Mouse (Mus musculus) urinary bladder, postnatal 36 days (tissue): ENCODE results near the gene Arl9.
"Not testable (repeated sequence)": the region's sequence is repeated elsewhere in the genome, so short reads cannot be mapped to it uniquely, and the experiment has no call there.

Experiments
- DNase-seq, 2 experiments: peaks; one replicate each; pipeline ENCODE4 v3.0.0; 2022; ENCODE audit warnings: low spot score in 2 of 2, mixed read lengths in 1 of 2

The Arl9 gene

DNA sequence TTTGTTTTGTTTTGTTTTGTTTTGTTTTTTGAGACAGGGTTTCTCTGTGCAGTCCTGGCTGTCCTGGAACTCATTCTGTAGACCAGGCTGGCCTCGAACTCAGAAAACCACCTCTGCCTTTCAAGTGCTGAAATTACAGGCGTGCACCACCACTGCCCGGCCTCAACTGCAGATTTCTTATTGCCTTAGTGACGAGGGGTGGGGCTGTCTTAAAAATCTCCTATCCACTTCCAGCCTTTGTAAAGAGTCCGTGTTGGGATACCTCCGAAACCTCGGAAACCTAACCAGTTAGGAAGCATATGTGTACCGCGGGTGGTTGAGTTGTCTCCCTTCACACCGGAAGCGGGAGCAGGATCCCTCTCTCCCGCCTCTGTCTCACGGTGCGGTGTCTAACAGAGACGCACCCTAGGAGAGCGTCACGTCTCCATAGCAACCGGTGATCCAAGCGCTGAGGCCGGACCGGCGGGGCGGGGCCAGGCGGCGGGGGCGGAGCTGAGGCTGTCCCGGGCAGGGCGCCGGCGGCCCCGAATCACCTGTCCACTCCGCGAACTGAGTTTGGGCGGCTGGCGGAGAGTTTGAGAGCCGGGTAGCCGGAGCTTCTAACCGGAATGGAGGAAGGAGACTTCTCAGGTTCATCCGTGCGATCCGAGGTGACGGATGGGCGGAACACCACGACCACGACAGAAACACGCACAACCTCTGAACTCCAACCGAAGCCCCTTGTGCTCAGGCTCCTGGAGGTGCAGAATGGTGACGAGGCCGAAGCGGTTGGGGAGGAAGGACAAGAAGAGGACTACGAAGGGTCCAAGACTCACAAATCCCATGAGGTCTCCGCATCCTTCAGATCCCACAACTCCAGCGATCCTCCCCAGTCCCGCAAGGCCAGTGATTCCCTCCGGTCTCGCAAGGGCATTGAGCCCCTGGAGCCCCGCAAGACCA, 12.0 kb downstream of the Arl9 start, which contains the start of gene Thegl:
Gene Thegl, plus strand, starts transcription at position 480 of the 939 bp plus-strand sequence.
- DNase-seq: peak; percentile 60 to 80

DNA sequence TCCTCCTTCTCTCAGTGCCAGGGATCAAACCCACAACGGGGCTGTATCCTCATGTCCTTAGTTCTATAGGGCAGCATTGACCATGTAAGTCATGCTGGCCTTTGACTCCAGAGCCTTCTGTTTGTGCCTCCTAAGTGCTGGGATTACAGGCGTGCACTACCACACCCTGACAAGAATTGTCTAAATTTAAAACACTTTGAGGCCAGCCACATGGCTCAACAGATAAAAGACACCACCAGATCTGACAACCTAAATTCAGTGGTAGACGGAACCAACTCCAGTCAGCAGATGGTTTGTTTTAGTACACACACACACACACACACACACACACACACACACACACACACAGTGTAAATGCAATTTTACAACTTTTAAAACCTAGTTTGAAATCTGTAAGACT, 24.2 kb downstream of the Arl9 start:
- DNase-seq: no peak

DNA sequence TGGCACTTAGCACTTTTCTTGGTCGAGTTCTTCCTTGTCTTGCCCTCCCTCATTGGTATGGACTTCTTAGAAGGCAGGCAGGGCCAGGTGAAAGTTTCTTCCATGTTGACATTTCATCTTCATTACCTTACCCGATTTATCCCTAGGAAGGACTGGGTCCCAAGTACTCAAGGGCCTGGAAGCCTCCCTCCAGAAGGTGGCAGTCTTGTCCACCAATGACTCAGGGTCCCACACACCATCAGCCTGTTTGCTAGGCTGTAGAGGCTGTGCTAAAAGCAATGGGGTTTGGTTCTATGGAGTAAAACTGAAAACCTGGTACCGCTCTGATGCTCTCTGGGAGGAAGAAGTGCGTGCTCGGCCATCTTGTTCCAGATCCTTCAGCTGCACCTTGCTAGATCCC, 25.9 kb downstream of the Arl9 start:
- DNase-seq: peak; percentile 10 to 39

DNA sequence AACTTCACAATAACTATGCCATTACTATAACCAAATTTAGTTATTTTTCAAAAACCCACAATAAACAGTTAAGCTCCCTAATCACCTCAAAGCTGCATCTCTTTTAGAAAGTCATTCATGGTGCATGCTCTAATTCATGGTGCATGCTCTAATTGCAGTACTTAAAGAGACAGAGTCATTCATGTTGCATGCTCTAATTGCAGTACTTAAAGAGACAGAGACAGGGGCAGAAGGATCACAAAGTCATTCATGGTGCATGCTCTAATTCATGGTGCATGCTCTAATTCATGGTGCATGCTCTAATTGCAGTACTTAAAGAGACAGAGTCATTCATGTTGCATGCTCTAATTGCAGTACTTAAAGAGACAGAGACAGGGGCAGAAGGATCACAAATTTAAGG, 31.2 kb downstream of the Arl9 start:
- DNase-seq: not testable (repeated sequence)

DNA sequence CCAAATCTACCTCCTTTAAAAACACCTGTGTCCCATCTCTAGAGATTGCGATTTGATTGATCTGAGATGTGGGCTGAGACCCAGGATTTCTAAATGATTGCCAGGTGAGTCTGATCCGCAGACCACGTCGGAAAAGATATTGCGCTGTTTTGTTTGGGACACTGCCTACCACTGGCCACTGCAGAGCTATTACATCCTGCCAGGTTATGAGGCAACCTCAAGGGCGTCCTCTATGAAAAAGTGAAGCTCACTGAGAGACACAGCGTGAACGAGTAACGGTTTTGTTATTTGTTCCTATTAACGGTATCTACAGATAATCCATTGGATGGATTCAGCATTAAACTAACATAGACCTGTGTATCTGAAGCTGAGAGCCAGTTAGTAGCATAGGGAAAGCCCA, 34.6 kb downstream of the Arl9 start:
- DNase-seq: no peak

DNA sequence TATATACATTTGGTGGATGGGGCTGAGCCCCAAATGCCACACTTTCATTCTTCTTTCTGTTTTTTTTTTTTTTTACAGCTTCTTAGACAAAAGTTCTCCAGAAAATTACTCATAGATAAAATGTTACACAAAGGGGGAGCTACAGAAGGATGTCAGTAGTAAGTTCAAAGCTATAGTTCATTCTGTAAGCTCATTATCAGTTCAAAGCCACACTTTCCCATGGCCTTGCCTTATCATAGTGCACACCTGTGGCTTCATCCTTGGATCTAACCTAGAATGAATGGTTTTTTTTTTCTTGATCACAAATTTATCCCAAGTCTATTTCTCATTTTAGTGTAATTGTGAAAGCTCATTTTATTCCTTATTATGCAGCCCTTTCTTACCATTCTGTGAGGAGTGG, 35.5 kb downstream of the Arl9 start:
- DNase-seq: no peak

DNA sequence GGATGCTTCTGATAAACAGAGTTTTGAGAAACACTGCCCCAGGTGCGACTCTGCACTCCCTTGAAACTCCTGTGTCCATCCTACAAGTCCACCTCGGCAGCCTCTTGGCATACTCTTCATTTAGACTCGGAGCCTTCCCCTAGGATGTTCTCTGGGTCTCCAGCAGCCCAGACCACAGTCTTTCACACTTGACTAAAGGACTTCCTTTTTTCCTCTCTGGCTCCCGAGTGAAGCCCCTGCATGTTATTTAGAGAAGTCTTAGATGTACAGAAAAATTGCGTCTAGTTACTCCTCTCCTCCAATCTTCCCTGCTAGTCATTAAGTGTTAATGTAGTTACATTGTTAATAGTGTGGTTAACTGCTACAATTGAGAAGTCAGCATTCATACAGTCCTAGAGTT, 40.5 kb downstream of the Arl9 start:
- no peak for DNase-seq

DNA sequence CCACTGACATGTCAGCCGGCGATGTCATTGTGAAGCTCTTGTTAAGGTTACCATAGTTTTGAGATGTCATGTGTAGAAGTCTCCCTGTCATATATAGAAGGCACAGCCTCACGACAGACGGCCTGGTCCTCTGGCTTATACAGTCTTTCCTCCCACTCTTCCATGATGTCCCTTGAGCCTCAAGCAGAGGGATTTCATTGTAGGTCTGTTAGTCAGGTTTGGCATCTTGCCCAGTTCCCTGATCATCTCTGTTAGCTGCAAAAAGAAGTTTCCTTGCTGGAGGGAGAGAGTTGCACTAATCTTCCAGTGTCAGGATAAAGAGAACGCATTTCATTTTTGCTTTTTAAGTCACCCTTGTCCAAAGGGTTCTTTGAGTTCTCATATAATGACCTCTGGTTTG, 48.8 kb downstream of the Arl9 start:
- DNase-seq: no peak

DNA sequence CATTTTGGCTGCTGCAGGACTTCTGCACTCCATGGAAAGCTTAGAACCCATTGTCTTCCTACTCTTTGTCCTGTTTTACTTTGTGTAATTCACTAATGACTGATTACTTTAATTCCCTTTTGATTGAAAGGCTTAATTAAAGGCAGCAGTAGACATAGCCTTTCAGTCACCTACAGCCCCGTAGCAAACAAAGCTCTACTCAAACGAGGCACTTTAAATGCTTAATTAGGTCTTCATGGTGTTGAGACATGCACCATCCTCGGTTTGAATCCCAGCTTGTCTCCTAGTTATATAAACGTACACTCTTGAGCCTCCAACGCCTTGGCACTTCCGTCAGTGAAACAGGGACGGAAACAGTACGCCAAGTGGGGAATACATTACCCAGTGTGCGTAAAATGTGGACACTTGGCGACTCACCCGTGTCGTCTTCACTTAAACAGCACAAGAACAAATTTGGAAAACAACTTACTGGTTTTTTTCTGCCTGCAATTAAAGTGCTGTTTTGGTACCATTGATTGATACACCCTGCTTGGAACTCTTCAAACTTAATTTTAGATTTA, 53.1 kb downstream of the Arl9 start:
- DNase-seq: no peak
